ENCODE assay signal across 14 mouse cellular contexts in genomic region chr1:171643612-171644011, GRCm38 (mm10). TPM values are rescaled to one million over a fixed set of nuclear protein-coding genes. Genes with fewer than 3 reads are reported as not detected.
DNase-seq lines count a peak whose midpoint lies in the region; ATAC-seq lines count a peak whose summit lies in the region.
"Had no signal": no experiment of that assay in that cellular context is flagged by ENCODE, and none has a peak within 500 bp of the region (broad histone marks: within the 10 kb centered on the region; RNA-seq: fewer than 3 reads in every experiment).

No protein-coding gene starts in this region.

- no peak overlapping the region for H3K4me2 ChIP-seq in midbrain, embryonic 16.5 days (ENCODE audit: low read length)
- H3K4me2 ChIP-seq: heart, embryonic 11.5 days; hindbrain, embryonic 14.5 days had no signal

- no peak overlapping the region for H3K4me3 ChIP-seq in midbrain, embryonic 16.5 days (ENCODE audit: low read depth, low read length)

- no peaks in the 10 kb centered on the region for H3K27me3 ChIP-seq in midbrain, embryonic 16.5 days (ENCODE audit: control insufficient read depth, insufficient read depth, low read depth, low read length)

- no peak overlapping the region for H3K27ac ChIP-seq in midbrain, embryonic 16.5 days (ENCODE audit: low read length)
- H3K27ac ChIP-seq: hindbrain, embryonic 14.5 days; kidney, postnatal 0 days had no signal

- H3K4me1 ChIP-seq in midbrain, embryonic 16.5 days (ENCODE audit: control insufficient read depth, insufficient read depth, low read length), result no peaks in the 10 kb centered on the region

- WGBS in midbrain, embryonic 16.5 days, result 86% methylated on average over 7 of the region's 7 CpGs

- peak; percentile 95 for ATAC-seq in activated CD4-positive, CD25-positive, alpha-beta regulatory T cell, adult 4 months
- no peak for ATAC-seq in midbrain, embryonic 16.5 days

- H3K36me3 ChIP-seq in midbrain, embryonic 16.5 days (ENCODE audit: control insufficient read depth, insufficient read depth, low read length), result no peaks in the 10 kb centered on the region

- intact Hi-C loops in left cerebral cortex, postnatal 36 days (cut with DNase I), result no loop called here

- H3K9ac ChIP-seq in midbrain, embryonic 16.5 days (ENCODE audit: low read depth, low read length), result no peak overlapping the region
- H3K9ac ChIP-seq: hindbrain, embryonic 14.5 days had no signal

- DNase-seq in liver, result peak; percentile 69
- DNase-seq in naive thymus-derived CD4-positive, alpha-beta T cell, adult 2 months (ENCODE audit: low read depth), result peak; percentile 83
- DNase-seq in thymus, postnatal 4 days, result peak; percentile 54
- DNase-seq in left cerebral cortex, postnatal 36 days (ENCODE audit: low spot score in 2 of 2), result no peak
- DNase-seq in gastrocnemius, adult 18-20 months (ENCODE audit: low spot score), result no peak
- DNase-seq: cerebellum, postnatal 36 days; layer of hippocampus, postnatal 36 days; right cerebral cortex, postnatal 4 days had no signal

- H3K9me3 ChIP-seq in midbrain, embryonic 16.5 days (replicated peaks; ENCODE audit: control insufficient read depth, low read length, poor library complexity, severe bottlenecking), result no peaks in the 10 kb centered on the region

RNA-seq across cellular contexts. Expression of gene Slamf7, which starts 9.2 kb away (rescaled TPM):
- polyA plus RNA-seq in activated CD4-positive, CD25-positive, alpha-beta regulatory T cell, adult 4 months (2017; shearing (Covaris generic)), result 1 to 10 TPM; 4.1 to 9.4 TPM
- polyA plus RNA-seq in midbrain, embryonic 16.5 days (2015; fragmentation: Nextera tagmentation; extraction: Ambion mirVana), result not detected in 2 replicates
- total RNA-seq in left cerebral cortex, postnatal 36 days (2021), result not detected
- not detected for total RNA-seq in gastrocnemius, adult 18-20 months (2021)
- total RNA-seq: layer of hippocampus, postnatal 36 days had no signal
- polyA plus RNA-seq: heart, embryonic 11.5 days; hindbrain, embryonic 14.5 days; kidney, postnatal 0 days; neural tube, embryonic 14.5 days had no signal

RNA-seq across cellular contexts. Expression of gene Ly9, which starts 36.4 kb away (rescaled TPM):
- 10 to 100 TPM; 45.6 to 82.3 TPM for polyA plus RNA-seq in activated CD4-positive, CD25-positive, alpha-beta regulatory T cell, adult 4 months (2017; shearing (Covaris generic))
- polyA plus RNA-seq in midbrain, embryonic 16.5 days (2015; fragmentation: Nextera tagmentation; extraction: Ambion mirVana), result 0.11 and 0.14 TPM in 2 replicates
- not detected for total RNA-seq in left cerebral cortex, postnatal 36 days (2021)
- under 1 TPM in 1 of 2 experiments, not detected in 1; 0.14 TPM for total RNA-seq in gastrocnemius, adult 18-20 months (2021)
- total RNA-seq: layer of hippocampus, postnatal 36 days had no signal
- polyA plus RNA-seq: heart, embryonic 11.5 days; hindbrain, embryonic 14.5 days; neural tube, embryonic 14.5 days had no signal

RNA-seq across cellular contexts. Expression of gene Cd48, which starts 38.2 kb away (rescaled TPM):
- polyA plus RNA-seq in activated CD4-positive, CD25-positive, alpha-beta regulatory T cell, adult 4 months (2017; shearing (Covaris generic)), result 100 to 1,000 TPM; 665 to 693 TPM
- 0.57 and 1.0 TPM in 2 replicates for polyA plus RNA-seq in midbrain, embryonic 16.5 days (2015; fragmentation: Nextera tagmentation; extraction: Ambion mirVana)
- total RNA-seq in left cerebral cortex, postnatal 36 days (2021), result under 1 TPM; 0.44 to 0.91 TPM
- under 1 TPM; 0.46 to 0.69 TPM for total RNA-seq in gastrocnemius, adult 18-20 months (2021)

Comparison
In these comparisons a context has a peak if more than half of its experiments do, and no peak if none do; other contexts are left out.
1. DNase-seq: peak in liver (single experiment), naive thymus-derived CD4-positive, alpha-beta T cell, adult 2 months (single experiment) and thymus, postnatal 4 days (single experiment); none in left cerebral cortex, postnatal 36 days (0 of 2) and gastrocnemius, adult 18-20 months (single experiment).